Mouse (Mus musculus) hindbrain, embryonic 16.5 days (tissue): ENCODE results near the gene Ifi204. TPM values are rescaled to one million over a fixed set of nuclear protein-coding genes. Genes with fewer than 3 reads are reported as not detected.
"Not testable (repeated sequence)": the region's sequence is repeated elsewhere in the genome, so short reads cannot be mapped to it uniquely, and the experiment has no call there.

Experiments
- ATAC-seq: fragments of 200-750 bp; cut with Nextera tagmentation; 2 replicates; pipeline ENCODE4 v1.8.0; 2017; ENCODE audit warnings: moderate TSS enrichment, moderate library complexity
- H3K27ac ChIP-seq: fragments of 300-500 bp; sonication (generic); 2 replicates; pipeline ENCODE4 v1.5.1; 2014; ENCODE audit warnings: low read depth, mild to moderate bottlenecking, control low read depth, low read length, moderate library complexity
- H3K27me3 ChIP-seq: fragments of 300-500 bp; sonication (generic); replicated peaks from 2 replicates; pipeline ENCODE4 v1.6.1; 2014; ENCODE audit warnings: low read length; ENCODE audit not compliant: control insufficient read depth, insufficient read depth
- H3K36me3 ChIP-seq: fragments of 300-500 bp; sonication (generic); 2 replicates; pipeline ENCODE4 v1.6.1; 2014; ENCODE audit warnings: mild to moderate bottlenecking, low read length, moderate library complexity, mixed read lengths; ENCODE audit not compliant: control insufficient read depth, insufficient read depth
- H3K4me1 ChIP-seq: fragments of 300-500 bp; sonication (generic); 2 replicates; pipeline ENCODE4 v1.6.1; 2014; ENCODE audit warnings: low read depth, low read length; ENCODE audit not compliant: control insufficient read depth, insufficient read depth
- H3K4me2 ChIP-seq: fragments of 300-500 bp; sonication (generic); 2 replicates; pipeline ENCODE4 v1.6.1; 2014; ENCODE audit warnings: mild to moderate bottlenecking, low read length, control low read depth, moderate library complexity
- H3K4me3 ChIP-seq: fragments of 300-500 bp; sonication (generic); 2 replicates; pipeline ENCODE4 v1.5.1; 2014; ENCODE audit warnings: mild to moderate bottlenecking, low read length, control low read depth, moderate library complexity
- H3K9ac ChIP-seq: fragments of 300-500 bp; sonication (generic); 2 replicates; pipeline ENCODE4 v1.6.1; 2014; ENCODE audit warnings: low read depth, mild to moderate bottlenecking, control low read depth, low read length, moderate library complexity
- H3K9me3 ChIP-seq: fragments of 300-500 bp; sonication (generic); 2 replicates; pipeline ENCODE4 v1.6.1; 2014; ENCODE audit warnings: mild to moderate bottlenecking, low read length, moderate library complexity; ENCODE audit not compliant: control insufficient read depth
- WGBS: fragments of 180-500 bp; shearing (Covaris S2); extraction: QIAGEN DNeasy Blood & Tissue Kit; methylation state at CpG from one replicate; pipeline ENCODE4 v1.1.7; 2014; 5-methylcytosine and 5-hydroxymethylcytosine counted together
- polyA plus RNA-seq: library from polyadenylated mRNA; unstranded; fragments of >200 nt; fragmentation: Nextera tagmentation; extraction: Ambion mirVana; gene quantifications from 2 replicates; pipeline ENCODE4 v1.2.1, GENCODE M21; 2015

Gene Ifi204
- 0.45 and 0.57 TPM in 2 replicates for polyA plus RNA-seq

DNA sequence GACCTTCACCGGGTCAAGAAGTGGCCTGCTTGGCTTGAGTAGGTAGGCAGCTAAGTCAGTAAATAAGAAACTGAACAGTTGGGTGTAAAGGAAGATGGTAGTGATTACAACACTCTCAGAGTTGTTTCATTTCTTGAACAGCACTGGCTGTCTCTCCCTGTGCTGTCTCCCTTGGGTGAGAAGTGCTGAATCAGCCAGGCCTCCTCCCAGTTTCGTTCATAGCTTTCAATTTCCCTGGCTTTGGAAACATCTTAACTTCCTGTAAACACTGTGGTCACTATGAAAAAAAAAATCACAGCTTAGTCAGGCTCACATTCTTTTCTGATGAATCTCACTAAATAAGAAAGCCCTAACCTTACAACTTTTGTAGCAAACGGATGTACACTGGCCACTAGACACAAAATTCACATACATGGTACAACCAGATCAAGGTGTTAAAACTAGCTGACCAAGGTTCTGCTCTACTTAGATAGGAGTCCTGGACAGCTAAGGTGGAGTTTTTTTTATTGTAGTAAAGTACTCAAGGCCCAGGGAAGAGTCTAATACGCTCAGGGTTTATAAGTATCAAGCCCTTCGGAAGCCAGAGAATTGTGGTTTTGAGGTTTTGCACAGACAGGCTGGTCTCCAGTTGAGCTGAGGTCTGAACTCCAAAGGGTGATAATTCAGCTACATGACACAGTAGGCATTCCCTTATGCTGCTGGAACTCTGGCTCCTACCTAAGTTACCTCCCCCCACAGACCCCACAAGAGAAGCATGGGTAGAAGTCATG, at the start of gene Ifi204:
Gene Ifi204 (minus strand): TSS at position 96 of the 770 bp plus-strand sequence.
- H3K27me3 ChIP-seq, ATAC-seq, H3K4me1 ChIP-seq, H3K4me2 ChIP-seq, H3K27ac ChIP-seq, H3K36me3 ChIP-seq, H3K4me3 ChIP-seq, H3K9me3 ChIP-seq, H3K9ac ChIP-seq: not testable (repeated sequence)
- 89% methylated on average over 5 of the region's 5 CpGs for WGBS

DNA sequence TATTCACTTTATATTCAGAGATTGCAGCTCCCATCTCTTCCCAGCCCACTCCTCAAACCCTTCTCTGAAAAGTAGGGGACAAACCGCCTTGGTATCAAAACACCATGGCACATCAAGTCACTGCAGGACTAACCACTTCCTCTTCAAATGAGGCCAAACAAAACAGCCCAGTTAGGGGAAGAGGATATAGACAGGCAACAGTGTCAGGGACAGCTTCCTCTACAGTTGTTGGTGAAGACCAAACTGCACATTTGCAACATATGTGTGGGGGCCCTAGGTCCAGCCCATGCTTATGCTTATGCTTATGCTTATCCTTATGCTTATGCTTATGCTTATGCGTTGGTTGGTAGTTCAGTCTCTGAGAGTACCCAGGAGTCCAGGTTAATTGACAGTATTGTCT, 42.6 kb upstream of the Ifi204 start:
- not testable (repeated sequence) for H3K9ac ChIP-seq, H3K4me3 ChIP-seq, H3K27ac ChIP-seq, H3K9me3 ChIP-seq, H3K4me1 ChIP-seq, ATAC-seq, H3K4me2 ChIP-seq, H3K27me3 ChIP-seq, H3K36me3 ChIP-seq
- 89% methylated on average over 2 of the region's 2 CpGs for WGBS

DNA sequence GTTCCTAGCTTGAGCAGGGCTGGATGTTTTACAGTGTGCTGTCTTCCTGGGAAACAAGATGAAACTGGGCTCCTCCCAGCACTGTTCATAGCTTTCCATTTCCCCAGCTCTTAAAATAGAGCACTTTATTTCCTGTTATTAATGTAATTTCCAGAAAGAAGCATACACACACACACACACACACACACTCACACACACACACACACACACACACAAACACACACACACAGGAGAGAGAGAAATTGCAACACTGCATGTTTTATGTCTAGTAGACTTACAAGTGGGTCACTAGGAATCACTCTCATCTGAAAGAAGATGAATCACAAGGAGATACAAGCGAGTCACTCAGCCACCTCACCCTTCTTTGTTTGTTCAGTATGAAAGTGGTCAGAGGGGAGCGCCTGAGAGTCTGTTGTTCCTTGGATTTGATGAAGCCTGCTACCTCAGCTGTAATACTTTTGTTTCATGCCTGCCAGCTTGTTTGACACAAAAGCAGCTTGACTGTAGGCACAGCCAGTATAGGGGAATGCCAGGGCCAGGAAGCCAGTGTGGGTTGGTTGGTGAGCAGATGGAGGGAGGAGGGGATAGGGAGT, 36.0 kb upstream of the Ifi204 start:
- not testable (repeated sequence) for ATAC-seq
- WGBS: 54% methylated on average over 2 of the region's 2 CpGs

DNA sequence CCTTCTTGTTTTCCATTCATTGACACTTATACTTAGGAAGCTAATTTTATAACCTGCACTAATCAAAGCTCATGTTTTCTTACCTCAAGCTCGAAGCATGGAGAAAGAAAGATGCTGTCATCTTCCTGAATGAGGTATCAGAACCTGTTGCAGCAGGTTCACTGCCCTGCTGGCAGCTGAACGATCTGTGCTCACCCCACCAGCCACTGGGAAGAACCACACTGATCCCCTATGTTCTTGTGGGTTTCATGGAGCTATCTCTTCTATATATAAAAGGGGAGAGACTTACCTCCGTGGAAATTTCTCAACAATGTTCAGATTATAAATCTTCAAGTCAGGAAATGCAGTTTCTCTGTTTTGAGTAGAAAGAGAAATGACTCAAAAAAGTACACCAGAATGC, 35.5 kb upstream of the Ifi204 start:
- not testable (repeated sequence) for H3K27me3 ChIP-seq, H3K4me3 ChIP-seq

More for the DNA sequence above, 36.0 kb upstream of the Ifi204 start:
- H3K4me3 ChIP-seq, H3K9me3 ChIP-seq, H3K27ac ChIP-seq, H3K4me1 ChIP-seq, H3K27me3 ChIP-seq, H3K36me3 ChIP-seq, H3K4me2 ChIP-seq, H3K9ac ChIP-seq: not testable (repeated sequence)

DNA sequence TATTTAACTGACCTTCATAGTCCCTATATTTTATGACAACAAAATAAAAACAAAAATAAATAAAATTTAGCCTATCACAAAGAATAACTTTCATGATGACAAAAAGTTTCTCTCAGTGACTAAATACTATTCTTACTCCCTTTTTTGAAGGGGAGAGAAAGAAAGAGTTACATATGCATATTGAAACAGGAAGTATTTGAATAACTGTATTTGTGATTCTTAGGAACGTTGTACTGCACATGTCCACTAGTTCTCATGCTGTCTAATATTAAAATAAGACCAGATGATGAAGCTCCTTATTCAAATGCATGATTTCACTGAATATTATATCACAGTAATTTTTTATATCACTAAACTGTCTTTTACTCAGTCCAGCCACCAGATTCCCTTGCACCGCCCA, 35.0 kb upstream of the Ifi204 start:
- not testable (repeated sequence) for H3K27ac ChIP-seq, ATAC-seq, H3K9me3 ChIP-seq, H3K4me1 ChIP-seq, H3K36me3 ChIP-seq, H3K27me3 ChIP-seq, H3K9ac ChIP-seq, H3K4me2 ChIP-seq, H3K4me3 ChIP-seq
- 94% methylated on average over 2 of the region's 2 CpGs for WGBS

More for the DNA sequence above, 35.5 kb upstream of the Ifi204 start:
- not testable (repeated sequence) for H3K36me3 ChIP-seq, H3K4me1 ChIP-seq, H3K4me2 ChIP-seq, H3K9me3 ChIP-seq, ATAC-seq, H3K27ac ChIP-seq, H3K9ac ChIP-seq
- 79% methylated on average over 3 of the region's 3 CpGs for WGBS

DNA sequence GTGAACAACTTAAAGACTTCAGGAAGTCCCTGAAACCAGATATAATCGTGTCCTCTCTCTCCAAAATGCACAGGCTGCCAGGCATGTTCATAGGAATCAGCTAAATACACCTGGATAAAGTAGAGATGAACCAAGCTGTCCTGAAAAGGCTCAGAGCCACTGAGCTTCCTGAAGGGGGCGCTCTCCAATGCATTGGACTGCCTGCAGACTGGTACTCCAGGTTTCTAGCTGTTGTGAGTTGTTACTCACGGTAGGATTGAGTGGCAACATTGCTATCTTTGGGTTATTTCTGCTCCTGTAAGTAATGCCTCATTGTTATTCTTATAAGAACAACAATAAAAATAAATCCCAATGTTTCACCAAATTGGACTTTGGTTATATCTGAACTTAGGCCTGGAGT, 6.7 kb upstream of the Ifi204 start:
- ATAC-seq, H3K27me3 ChIP-seq: not testable (repeated sequence)
- 68% methylated on average over 2 of the region's 3 CpGs for WGBS

DNA sequence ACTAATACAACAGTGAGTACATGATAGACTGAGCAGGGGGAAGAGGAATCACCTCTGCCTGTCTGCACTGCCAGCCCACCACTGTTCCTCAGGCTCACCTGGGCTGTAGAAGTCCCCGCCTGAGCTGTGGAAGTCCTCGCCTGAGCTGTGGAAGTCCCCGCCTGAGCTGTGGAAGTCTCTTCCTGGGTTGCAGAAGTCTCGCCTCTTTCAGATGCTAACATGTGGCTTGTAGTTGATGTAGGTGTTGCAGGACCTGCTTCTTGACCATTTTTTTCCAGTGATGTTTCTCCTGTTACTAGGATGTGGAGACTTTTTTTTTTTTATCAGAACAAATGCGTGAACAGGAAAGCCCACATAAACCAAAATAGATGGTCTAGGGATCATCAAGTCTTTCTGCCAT, 6.7 kb downstream of the Ifi204 start:
- not testable (repeated sequence) for H3K4me2 ChIP-seq, ATAC-seq, H3K27me3 ChIP-seq, H3K4me3 ChIP-seq, H3K4me1 ChIP-seq, H3K27ac ChIP-seq, H3K9me3 ChIP-seq, H3K9ac ChIP-seq, H3K36me3 ChIP-seq
- whole genome bisulfite sequencing: 82% methylated on average over 5 of the region's 5 CpGs

More for the DNA sequence above, 6.7 kb upstream of the Ifi204 start:
- not testable (repeated sequence) for H3K4me3 ChIP-seq, H3K4me1 ChIP-seq, H3K9ac ChIP-seq, H3K4me2 ChIP-seq, H3K27ac ChIP-seq, H3K9me3 ChIP-seq, H3K36me3 ChIP-seq

DNA sequence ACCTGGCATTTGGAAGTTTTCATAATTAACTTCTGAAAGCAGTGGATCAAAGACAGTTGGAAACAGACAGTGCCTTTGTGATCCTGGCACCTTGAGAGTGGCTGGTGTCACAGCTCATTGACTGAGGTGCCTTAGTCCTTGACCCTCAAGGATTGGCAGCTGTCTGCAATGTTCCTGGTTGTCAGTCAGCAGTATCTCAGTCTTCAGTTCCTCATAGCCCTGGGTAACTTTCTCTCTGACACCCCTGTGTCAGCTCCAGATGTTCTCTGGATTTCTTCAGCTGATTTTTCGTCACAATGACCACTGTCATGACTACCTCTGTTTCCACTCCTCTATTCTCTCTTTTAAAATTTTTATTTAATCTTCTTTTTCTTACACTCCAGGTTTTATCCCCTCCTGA, 24.5 kb downstream of the Ifi204 start:
- no peak overlapping the region for H3K27ac ChIP-seq
- ATAC-seq: no peak
- no peak overlapping the region for H3K4me3 ChIP-seq
- H3K4me2 ChIP-seq: no peak overlapping the region
- 82% methylated on average over 1 of the region's 1 CpGs for WGBS
- H3K4me1 ChIP-seq: no peaks in the 10 kb centered on the region
- no peaks in the 10 kb centered on the region for H3K36me3 ChIP-seq
- no peaks in the 10 kb centered on the region for H3K27me3 ChIP-seq
- H3K9me3 ChIP-seq: no peaks in the 10 kb centered on the region
- H3K9ac ChIP-seq: no peak overlapping the region

DNA sequence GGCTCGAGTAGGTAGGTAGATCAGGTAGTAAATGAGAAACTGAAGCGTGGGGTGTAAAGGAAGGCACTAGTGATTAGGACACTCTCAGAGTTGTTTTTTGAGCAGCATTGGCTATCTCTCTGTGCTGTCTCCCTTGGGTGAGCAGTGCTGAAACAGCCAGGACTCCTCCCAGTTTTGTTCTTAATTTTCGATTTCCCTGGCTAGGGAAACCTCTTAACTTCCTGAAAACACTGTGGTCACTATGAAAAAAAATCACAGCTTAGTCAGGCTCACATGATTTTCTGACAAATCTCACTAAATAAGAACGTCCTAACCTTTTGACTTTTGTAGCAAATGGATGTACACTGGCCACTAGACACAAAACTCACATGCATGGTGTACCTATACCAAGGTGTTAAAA, 25.1 kb downstream of the Ifi204 start, which contains the start of gene Ifi207:
Gene Ifi207 (minus strand): TSS at position 92 of the 400 bp plus-strand sequence.
- Histone ChIP-seq H3K27ac (no peak within 1 kb of the TSS), H3K9ac (no peak within 1 kb of the TSS), H3K9me3 (no peaks in the 10 kb centered on the region), H3K27me3 (no peaks in the 10 kb centered on the region), H3K4me3 (no peak within 1 kb of the TSS), H3K4me2 (no peak within 1 kb of the TSS), H3K36me3 (no peaks in the 10 kb centered on the region), H3K4me1 (no peaks in the 10 kb centered on the region)
- ATAC-seq: no peak
- 76% methylated on average over 4 of the region's 4 CpGs for WGBS
